Mouse (Mus musculus): Measurements from ENCODE around the gene Pyurf. TPM values are rescaled to one million over a fixed set of nuclear protein-coding genes. Genes with fewer than 3 reads are reported as not detected.

The Pyurf gene
- total RNA-seq (2022) = 10 to 100 TPM; 10.2 to 11.1 (median 10.8) TPM

GRCm38 (mm10) chr6:57691467-57692261, at the start of gene Pyurf:
Pyurf (minus strand) TSS chr6:57692078.
- DNase-seq (ENCODE audit: low spot score in 2 of 2) = peak; percentile 76 to 81

GRCm38 (mm10) chr6:57721347-57721746, 29.5 kb upstream of the Pyurf start:
- no peak for DNase-seq (ENCODE audit: low spot score in 2 of 2)

GRCm38 (mm10) chr6:57711726-57712125, 19.8 kb upstream of the Pyurf start:
- DNase-seq (ENCODE audit: low spot score in 2 of 2) = no peak

- no peak for DNase-seq (ENCODE audit: low spot score in 2 of 2)
These were observed 14.8 kb upstream of the Pyurf start for GRCm38 (mm10) chr6:57706721-57707120.

- DNase-seq (ENCODE audit: low spot score in 2 of 2) = no peak
These were observed 11.8 kb upstream of the Pyurf start for GRCm38 (mm10) chr6:57703703-57704102.

GRCm38 (mm10) chr6:57702743-57703499, 11.0 kb upstream of the Pyurf start:
- DNase-seq (ENCODE audit: low spot score in 2 of 2) = peak; percentile 90 to 93

GRCm38 (mm10) chr6:57702376-57702742, 10.5 kb upstream of the Pyurf start, which contains the start of gene Lancl2:
Lancl2 (plus strand) TSS chr6:57702540.
- DNase-seq (ENCODE audit: low spot score in 2 of 2) = peak; percentile 5 to 8

- no peak for DNase-seq (ENCODE audit: low spot score in 2 of 2)
These were observed 9.8 kb upstream of the Pyurf start for GRCm38 (mm10) chr6:57701686-57702085.

- DNase-seq (ENCODE audit: low spot score in 2 of 2) = no peak
These were observed 1.2 kb upstream of the Pyurf start for GRCm38 (mm10) chr6:57693116-57693515.

GRCm38 (mm10) chr6:57684156-57684555, 7.7 kb downstream of the Pyurf start:
- no peak for DNase-seq (ENCODE audit: low spot score in 2 of 2)

GRCm38 (mm10) chr6:57661295-57661694, 30.6 kb downstream of the Pyurf start:
- no peak for DNase-seq (ENCODE audit: low spot score in 2 of 2)

- DNase-seq (ENCODE audit: low spot score in 2 of 2) = no peak
These were observed 44.6 kb downstream of the Pyurf start for GRCm38 (mm10) chr6:57647256-57647655.

GRCm38 (mm10) chr6:57641789-57642188, 50.1 kb downstream of the Pyurf start:
- peak in 1 of 2 experiments; percentile 31 for DNase-seq (ENCODE audit: low spot score in 2 of 2)

GRCm38 (mm10) chr6:57639531-57639930, 52.3 kb downstream of the Pyurf start:
- no peak for DNase-seq (ENCODE audit: low spot score in 2 of 2)

Other genes starting within 250 kb of the Pyurf start
- 10 to 100 TPM; 11.5 to 21.2 (median 15.5) TPM for gene Ppm1k, start 156.6 kb downstream of the Pyurf start, total RNA-seq (2022)
- 1 to 10 TPM in 1 of 4 experiments, under 1 TPM in 3; 0.12 to 1.6 (median 0.61) TPM for gene Herc6, start 111.1 kb downstream of the Pyurf start, total RNA-seq (2022)
- 10 to 100 TPM in 2 of 4 experiments, 1 to 10 TPM in 2; 9.4 to 10.5 (median 9.7) TPM for gene Lancl2, start 10.5 kb upstream of the Pyurf start, total RNA-seq (2022)
- 1 to 10 TPM; 2.9 to 4.7 (median 3.4) TPM for gene Vopp1, start 133.1 kb upstream of the Pyurf start, total RNA-seq (2022)
- not detected for gene Vmn1r21, start 158.3 kb upstream of the Pyurf start, total RNA-seq (2022)
- gene Vmn1r22, start 215.9 kb upstream of the Pyurf start, total RNA-seq (2022) = not detected
- not detected for gene Vmn1r23, start 234.8 kb upstream of the Pyurf start, total RNA-seq (2022)

Measured in gastrocnemius, adult 8-10 months (tissue).